Mouse (Mus musculus) hindbrain, embryonic 16.5 days (tissue): ENCODE measurements around the gene Ap1m1. TPM values are rescaled to one million over a fixed set of nuclear protein-coding genes. Genes with fewer than 3 reads are reported as not detected.

Experiments
- ATAC-seq: fragments of 200-750 bp; cut with Nextera tagmentation; 2 replicates; pipeline ENCODE4 v1.8.0; 2017; ENCODE audit warnings: moderate TSS enrichment, moderate library complexity
- H3K27ac ChIP-seq: fragments of 300-500 bp; sonication (generic); 2 replicates; pipeline ENCODE4 v1.5.1; 2014; ENCODE audit warnings: low read depth, mild to moderate bottlenecking, control low read depth, low read length, moderate library complexity
- H3K27me3 ChIP-seq: fragments of 300-500 bp; sonication (generic); replicated peaks from 2 replicates; pipeline ENCODE4 v1.6.1; 2014; ENCODE audit warnings: low read length; ENCODE audit not compliant: control insufficient read depth, insufficient read depth
- H3K36me3 ChIP-seq: fragments of 300-500 bp; sonication (generic); 2 replicates; pipeline ENCODE4 v1.6.1; 2014; ENCODE audit warnings: mild to moderate bottlenecking, low read length, moderate library complexity, mixed read lengths; ENCODE audit not compliant: control insufficient read depth, insufficient read depth
- H3K4me1 ChIP-seq: fragments of 300-500 bp; sonication (generic); 2 replicates; pipeline ENCODE4 v1.6.1; 2014; ENCODE audit warnings: low read depth, low read length; ENCODE audit not compliant: control insufficient read depth, insufficient read depth
- H3K4me2 ChIP-seq: fragments of 300-500 bp; sonication (generic); 2 replicates; pipeline ENCODE4 v1.6.1; 2014; ENCODE audit warnings: mild to moderate bottlenecking, low read length, control low read depth, moderate library complexity
- H3K4me3 ChIP-seq: fragments of 300-500 bp; sonication (generic); 2 replicates; pipeline ENCODE4 v1.5.1; 2014; ENCODE audit warnings: mild to moderate bottlenecking, low read length, control low read depth, moderate library complexity
- H3K9ac ChIP-seq: fragments of 300-500 bp; sonication (generic); 2 replicates; pipeline ENCODE4 v1.6.1; 2014; ENCODE audit warnings: low read depth, mild to moderate bottlenecking, control low read depth, low read length, moderate library complexity
- H3K9me3 ChIP-seq: fragments of 300-500 bp; sonication (generic); 2 replicates; pipeline ENCODE4 v1.6.1; 2014; ENCODE audit warnings: mild to moderate bottlenecking, low read length, moderate library complexity; ENCODE audit not compliant: control insufficient read depth
- WGBS: fragments of 180-500 bp; shearing (Covaris S2); extraction: QIAGEN DNeasy Blood & Tissue Kit; methylation state at CpG from one replicate; pipeline ENCODE4 v1.1.7; 2014; 5-methylcytosine and 5-hydroxymethylcytosine counted together
- polyA plus RNA-seq: library from polyadenylated mRNA; unstranded; fragments of >200 nt; fragmentation: Nextera tagmentation; extraction: Ambion mirVana; gene quantifications from 2 replicates; pipeline ENCODE4 v1.2.1, GENCODE M21; 2015

Ap1m1 gene
- polyA plus RNA-seq, 1 experiment from 2014 or later: 264 TPM

DNA sequence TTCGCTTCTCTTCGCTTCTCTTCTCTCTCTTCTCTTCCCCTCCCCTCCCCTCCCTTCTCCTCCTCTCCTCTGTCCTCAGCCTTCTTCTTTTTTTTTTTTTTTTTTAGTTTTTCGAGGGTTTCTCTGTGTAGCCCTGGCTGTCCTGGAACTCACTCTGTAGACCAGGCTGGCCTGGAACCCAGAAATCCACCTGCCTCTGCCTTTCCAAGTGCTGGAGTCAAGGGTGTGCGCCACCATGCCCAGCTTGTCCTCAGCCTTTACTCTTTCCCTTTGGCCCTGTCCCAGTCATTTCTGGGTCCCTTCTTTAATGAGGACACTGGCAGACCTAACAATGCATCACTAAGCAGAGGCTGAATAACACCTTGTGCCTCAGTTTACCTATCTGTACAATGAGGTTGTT, 26.3 kb upstream of the Ap1m1 start, which contains the start of gene Gm11034:
Gene Gm11034 (minus strand): TSS at position 101 of the 400 bp plus-strand sequence.
- Histone ChIP-seq H3K9me3 (no peaks in the 10 kb centered on the region), H3K36me3 (no peaks in the 10 kb centered on the region), H3K4me1 (no peaks in the 10 kb centered on the region), H3K27me3 (peaks cover 2% of the 10 kb centered on the region; the same call in 1 of the 2 replicates), H3K27ac (no peak within 1 kb of the TSS), H3K4me3 (no peak within 1 kb of the TSS), H3K4me2 (no peak within 1 kb of the TSS), H3K9ac (no peak within 1 kb of the TSS)
- WGBS: 67% methylated on average over 4 of the region's 4 CpGs
- ATAC-seq: no peak

DNA sequence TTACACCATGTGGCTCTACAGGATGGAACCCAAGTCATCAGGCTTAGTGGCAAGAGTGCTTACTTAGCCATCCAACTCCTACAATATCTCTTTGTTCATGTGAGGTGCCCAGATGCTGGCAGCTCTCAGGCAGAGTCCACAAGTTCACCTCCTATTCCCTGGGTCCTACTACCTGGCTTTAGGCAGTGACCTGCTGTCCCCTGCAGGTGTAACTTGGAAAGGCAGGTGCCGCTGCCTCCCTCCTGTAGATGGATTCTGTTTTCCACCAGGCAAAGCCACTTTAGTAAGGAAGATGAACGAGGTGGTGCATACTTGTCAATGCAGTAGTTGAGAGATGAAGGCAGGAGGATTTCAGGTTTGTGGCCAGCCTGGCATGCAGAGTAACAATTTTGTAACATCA, 24.8 kb upstream of the Ap1m1 start:
- no peaks in the 10 kb centered on the region for H3K4me1 ChIP-seq
- H3K4me2 ChIP-seq: no peak overlapping the region
- no peak for ATAC-seq
- no peak overlapping the region for H3K9ac ChIP-seq
- H3K4me3 ChIP-seq: no peak overlapping the region
- H3K27me3 ChIP-seq: peaks cover 2% of the 10 kb centered on the region; the same call in 1 of the 2 replicates
- WGBS: 47% methylated on average over 2 of the region's 2 CpGs
- no peak overlapping the region for H3K27ac ChIP-seq
- H3K9me3 ChIP-seq: no peaks in the 10 kb centered on the region
- H3K36me3 ChIP-seq: no peaks in the 10 kb centered on the region

GRCm38 (mm10) chr8:72215871-72216270, 23.9 kb upstream of the Ap1m1 start:
- Histone ChIP-seq H3K9ac (no peak overlapping the region), H3K4me3 (no peak overlapping the region), H3K4me2 (no peak overlapping the region), H3K4me1 (peaks cover 8% of the 10 kb centered on the region), H3K36me3 (no peaks in the 10 kb centered on the region), H3K27ac (no peak overlapping the region), H3K27me3 (peaks cover 2% of the 10 kb centered on the region; the same call in 1 of the 2 replicates), H3K9me3 (no peaks in the 10 kb centered on the region)
- ATAC-seq: no peak
- WGBS: 52% methylated on average over 1 of the region's 1 CpGs

GRCm38 (mm10) chr8:72218781-72219540, 20.9 kb upstream of the Ap1m1 start:
- peaks cover 13% of the 10 kb centered on the region for H3K36me3 ChIP-seq
- H3K27me3 ChIP-seq: peaks cover 2% of the 10 kb centered on the region; the same call in 1 of the 2 replicates
- H3K9me3 ChIP-seq: no peaks in the 10 kb centered on the region
- 76% methylated on average over 9 of the region's 10 CpGs for WGBS
- no peak overlapping the region for H3K27ac ChIP-seq
- peak overlapping the region; percentile 88 for H3K4me2 ChIP-seq
- ATAC-seq: peak; percentile 26; the same call in 1 of the 2 replicates
- H3K9ac ChIP-seq: no peak overlapping the region
- peak overlapping the region; percentile 77 for H3K4me3 ChIP-seq
- H3K4me1 ChIP-seq: peaks cover 14% of the 10 kb centered on the region

GRCm38 (mm10) chr8:72219541-72220363, 20.1 kb upstream of the Ap1m1 start, which contains the start of gene Fam32a:
TSS of gene Fam32a (plus strand) at chr8:72219730.
- H3K27ac ChIP-seq: peak within 1 kb of the TSS; percentile 26
- peak within 1 kb of the TSS; percentile 88 for H3K4me2 ChIP-seq
- no peaks in the 10 kb centered on the region for H3K9me3 ChIP-seq
- ATAC-seq: peak; percentile 98
- H3K4me1 ChIP-seq: peaks cover 14% of the 10 kb centered on the region
- peak within 1 kb of the TSS; percentile 70 for H3K9ac ChIP-seq
- peak within 1 kb of the TSS; percentile 77 for H3K4me3 ChIP-seq
- peaks cover 13% of the 10 kb centered on the region for H3K36me3 ChIP-seq
- WGBS: 10% methylated on average over 39 of the region's 39 CpGs
- H3K27me3 ChIP-seq: peaks cover 2% of the 10 kb centered on the region; the same call in 1 of the 2 replicates

DNA sequence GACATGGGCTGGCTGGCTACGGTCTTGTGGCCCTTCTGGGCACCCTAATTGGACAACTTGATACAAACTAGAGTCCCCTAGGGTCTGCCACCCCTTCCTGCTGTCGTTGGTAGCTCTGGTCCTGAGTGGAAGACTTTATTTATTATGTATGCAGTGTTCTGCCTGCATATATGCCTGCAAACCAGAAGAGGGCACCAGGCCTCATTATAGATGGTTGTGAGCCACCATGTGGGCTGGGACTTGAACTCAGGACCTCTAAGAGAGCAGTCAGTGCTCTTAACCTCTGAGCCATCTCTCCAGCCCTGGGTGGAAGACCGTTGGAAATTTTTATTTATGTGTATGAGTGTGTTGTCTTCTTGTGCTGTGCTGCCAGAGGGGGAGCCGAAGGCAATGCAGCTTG, 19.1 kb upstream of the Ap1m1 start:
- 80% methylated on average over 4 of the region's 4 CpGs for WGBS
- no peaks in the 10 kb centered on the region for H3K9me3 ChIP-seq
- no peak overlapping the region for H3K27ac ChIP-seq
- H3K36me3 ChIP-seq: peaks cover 13% of the 10 kb centered on the region
- H3K4me1 ChIP-seq: peaks cover 14% of the 10 kb centered on the region
- ATAC-seq: no peak
- peak overlapping the region; percentile 77 for H3K4me3 ChIP-seq
- peaks cover 2% of the 10 kb centered on the region; the same call in 1 of the 2 replicates for H3K27me3 ChIP-seq
- H3K9ac ChIP-seq: no peak overlapping the region
- H3K4me2 ChIP-seq: peak overlapping the region; percentile 88

DNA sequence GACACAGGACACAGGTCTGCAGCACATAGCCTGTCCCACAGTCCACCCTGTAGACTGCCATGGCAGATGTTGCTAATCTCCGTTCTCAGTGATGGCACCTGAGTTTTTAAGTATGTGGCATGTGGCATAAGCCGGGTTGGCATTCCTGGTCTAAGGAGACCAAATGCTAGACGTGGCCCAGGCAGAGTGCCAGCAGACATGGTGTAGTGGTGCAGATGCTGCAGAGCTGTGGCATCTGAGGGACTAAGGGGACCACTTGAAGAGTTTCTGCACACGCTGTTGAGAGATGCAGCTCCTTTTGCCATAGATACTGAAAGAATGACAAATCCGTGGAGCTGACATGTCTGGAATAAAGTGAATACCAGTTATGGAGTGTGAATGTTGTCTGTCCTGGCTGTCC, 17.2 kb upstream of the Ap1m1 start:
- peaks cover 13% of the 10 kb centered on the region for H3K36me3 ChIP-seq
- no peak overlapping the region for H3K4me2 ChIP-seq
- WGBS: 93% methylated on average over 5 of the region's 5 CpGs
- no peak overlapping the region for H3K27ac ChIP-seq
- ATAC-seq: no peak
- H3K9ac ChIP-seq: no peak overlapping the region
- H3K4me1 ChIP-seq: peaks cover 14% of the 10 kb centered on the region
- H3K4me3 ChIP-seq: no peak overlapping the region
- H3K27me3 ChIP-seq: no peaks in the 10 kb centered on the region
- no peaks in the 10 kb centered on the region for H3K9me3 ChIP-seq

- peak overlapping the region; percentile 80 for H3K4me3 ChIP-seq
- peak overlapping the region; percentile 73 for H3K4me2 ChIP-seq
- peak overlapping the region; percentile 99 for H3K27ac ChIP-seq
- H3K9ac ChIP-seq: peak overlapping the region; percentile 87
- under 1% methylated on average over 24 of the region's 24 CpGs for WGBS
- no peaks in the 10 kb centered on the region for H3K9me3 ChIP-seq
- ATAC-seq: no peak
- no peaks in the 10 kb centered on the region for H3K27me3 ChIP-seq
- no peaks in the 10 kb centered on the region for H3K36me3 ChIP-seq
- H3K4me1 ChIP-seq: peaks cover 18% of the 10 kb centered on the region
Measured at GRCm38 (mm10) chr8:72240403-72240763, 565 bp downstream of the Ap1m1 start.

- Histone ChIP-seq H3K9ac (peak overlapping the region; percentile 87), H3K4me1 (peaks cover 18% of the 10 kb centered on the region), H3K4me3 (peak overlapping the region; percentile 80), H3K36me3 (no peaks in the 10 kb centered on the region), H3K27me3 (no peaks in the 10 kb centered on the region), H3K4me2 (peak overlapping the region; percentile 73), H3K9me3 (no peaks in the 10 kb centered on the region), H3K27ac (no peak overlapping the region; the same call in 1 of the 2 replicates)
- 55% methylated on average over 7 of the region's 7 CpGs for WGBS
- ATAC-seq: no peak
Measured at GRCm38 (mm10) chr8:72240951-72241350, 1.1 kb downstream of the Ap1m1 start.
